Mouse (Mus musculus) liver, embryonic 13.5 days (tissue): Measurements from ENCODE around the gene Fes. TPM values are rescaled to one million over a fixed set of nuclear protein-coding genes. Genes with fewer than 3 reads are reported as not detected.

Source experiments
- ATAC-seq: fragments of 200-750 bp; cut with Nextera tagmentation; 2 replicates; pipeline ENCODE4 v1.8.0; 2017; ENCODE audit warnings: low read depth, mild to moderate bottlenecking, moderate number of reproducible peaks, moderate library complexity
- DNase-seq: peaks from one replicate; pipeline ENCODE4 v3.0.0; 2022
- H3K27ac ChIP-seq: fragments of 300-500 bp; sonication (generic); 2 replicates; pipeline ENCODE4 v1.5.1; 2015; ENCODE audit warnings: moderate library complexity, mild to moderate bottlenecking, inconsistent platforms
- H3K27me3 ChIP-seq: fragments of 300-500 bp; sonication (generic); 2 replicates; pipeline ENCODE4 v1.6.1; 2015; ENCODE audit warnings: mild to moderate bottlenecking, inconsistent platforms
- H3K36me3 ChIP-seq: fragments of 300-500 bp; sonication (generic); 2 replicates; pipeline ENCODE4 v1.6.1; 2015; ENCODE audit warnings: mild to moderate bottlenecking, inconsistent platforms
- H3K4me1 ChIP-seq: fragments of 300-500 bp; sonication (generic); replicated peaks from 2 replicates; pipeline ENCODE4 v1.6.1; 2015; ENCODE audit warnings: inconsistent platforms
- H3K4me2 ChIP-seq: fragments of 300-500 bp; sonication (generic); 2 replicates; pipeline ENCODE4 v1.6.1; 2015; ENCODE audit warnings: inconsistent platforms, mild to moderate bottlenecking, moderate library complexity
- H3K4me3 ChIP-seq: fragments of 300-500 bp; sonication (generic); replicated peaks from 2 replicates; pipeline ENCODE4 v1.5.1; 2015; ENCODE audit warnings: mild to moderate bottlenecking, inconsistent platforms
- H3K9ac ChIP-seq: fragments of 300-500 bp; sonication (generic); 2 replicates; pipeline ENCODE4 v1.6.1; 2015; ENCODE audit warnings: mild to moderate bottlenecking, inconsistent platforms
- H3K9me3 ChIP-seq: fragments of 300-500 bp; sonication (generic); replicated peaks from 2 replicates; pipeline ENCODE4 v1.6.1; 2016; ENCODE audit warnings: inconsistent platforms
- WGBS: fragments of 180-500 bp; shearing (Covaris S2); methylation state at CpG from one replicate; pipeline ENCODE4 v1.1.7; 2015; ENCODE audit not compliant: insufficient replicate concordance; 5-methylcytosine and 5-hydroxymethylcytosine counted together
- polyA plus RNA-seq: library from polyadenylated mRNA; unstranded; fragments of >200 nt; fragmentation: Nextera tagmentation; extraction: Ambion mirVana; gene quantifications from 2 replicates; pipeline ENCODE4 v1.2.1, GENCODE M21; 2015

Fes gene
- polyA plus RNA-seq, 1 experiment from 2014 or later: 10.6 TPM

- ATAC-seq (no peak), DNase-seq (no peak)
- Histone ChIP-seq H3K9ac (no peak overlapping the region), H3K27me3 (peaks cover 39% of the 10 kb centered on the region), H3K36me3 (peaks cover 4% of the 10 kb centered on the region; the same call in 1 of the 2 replicates), H3K9me3 (no peaks in the 10 kb centered on the region), H3K27ac (no peak overlapping the region), H3K4me2 (no peak overlapping the region), H3K4me3 (no peak overlapping the region), H3K4me1 (peaks cover 39% of the 10 kb centered on the region)
- 69% methylated on average over 12 of the region's 12 CpGs for WGBS
Observed at GRCm38 (mm10) chr7:80373850-80374249, 13.9 kb downstream of the Fes start.

GRCm38 (mm10) chr7:80373352-80373751, 14.4 kb downstream of the Fes start:
- Histone ChIP-seq H3K4me3 (no peak overlapping the region), H3K4me1 (peaks cover 42% of the 10 kb centered on the region), H3K9ac (no peak overlapping the region), H3K36me3 (no peaks in the 10 kb centered on the region), H3K27me3 (peaks cover 39% of the 10 kb centered on the region), H3K4me2 (no peak overlapping the region), H3K27ac (no peak overlapping the region), H3K9me3 (no peaks in the 10 kb centered on the region)
- ATAC-seq (no peak), DNase-seq (no peak)
- 64% methylated on average over 4 of the region's 4 CpGs for WGBS

GRCm38 (mm10) chr7:80372667-80373066, 15.1 kb downstream of the Fes start:
- DNase-seq: no peak
- ATAC-seq: no peak
- Histone ChIP-seq H3K4me1 (peaks cover 41% of the 10 kb centered on the region), H3K27me3 (peaks cover 39% of the 10 kb centered on the region), H3K9me3 (no peaks in the 10 kb centered on the region), H3K27ac (no peak overlapping the region), H3K4me3 (no peak overlapping the region), H3K36me3 (0 out of 2 replicates have a peak, but pooled peaks cover 2% of the 10 kb centered on the region), H3K4me2 (no peak overlapping the region), H3K9ac (no peak overlapping the region)
- 43% methylated on average over 2 of the region's 2 CpGs for WGBS

- Histone ChIP-seq H3K9ac (no peak overlapping the region), H3K9me3 (no peaks in the 10 kb centered on the region), H3K4me1 (peaks cover 39% of the 10 kb centered on the region), H3K36me3 (peaks cover 7% of the 10 kb centered on the region; the same call in 1 of the 2 replicates), H3K27ac (no peak overlapping the region), H3K27me3 (peaks cover 39% of the 10 kb centered on the region), H3K4me3 (no peak overlapping the region), H3K4me2 (0 out of 2 replicates have a peak overlapping the region, but pooled peaks have one; percentile 94)
- 56% methylated on average over 3 of the region's 3 CpGs for WGBS
- DNase-seq (no peak), ATAC-seq (no peak)
Observed at GRCm38 (mm10) chr7:80372166-80372565, 15.6 kb downstream of the Fes start.

- Histone ChIP-seq H3K9me3 (no peaks in the 10 kb centered on the region), H3K9ac (peak within 1 kb of the TSS; percentile 76), H3K36me3 (peaks cover 14% of the 10 kb centered on the region), H3K4me3 (peak within 1 kb of the TSS; percentile 73), H3K4me2 (peak within 1 kb of the TSS; percentile 94), H3K27me3 (peaks cover 39% of the 10 kb centered on the region), H3K4me1 (peaks cover 39% of the 10 kb centered on the region), H3K27ac (peak within 1 kb of the TSS; percentile 19)
- ATAC-seq (peak; percentile 62), DNase-seq (peak; percentile 42)
- under 1% methylated on average over 85 of the region's 86 CpGs for WGBS
Observed at GRCm38 (mm10) chr7:80371041-80371751, 16.6 kb downstream of the Fes start, which contains the start of gene Man2a2. TSS of gene Man2a2 (minus strand) at chr7:80371375.

- H3K36me3 ChIP-seq: peaks cover 14% of the 10 kb centered on the region
Observed at GRCm38 (mm10) chr7:80370649-80371040, 17.1 kb downstream of the Fes start.

GRCm38 (mm10) chr7:80369967-80370431, 17.7 kb downstream of the Fes start:
- ATAC-seq: no peak
- H3K9me3 ChIP-seq: no peaks in the 10 kb centered on the region
- H3K9ac ChIP-seq: peak overlapping the region; percentile 76
- peaks cover 39% of the 10 kb centered on the region for H3K27me3 ChIP-seq
- 41% methylated on average over 4 of the region's 4 CpGs for WGBS
- H3K27ac ChIP-seq: peak overlapping the region; percentile 19; the same call in 1 of the 2 replicates
- peak overlapping the region; percentile 94 for H3K4me2 ChIP-seq
- DNase-seq: no peak
- H3K4me3 ChIP-seq: peak overlapping the region; percentile 73
- peaks cover 34% of the 10 kb centered on the region for H3K4me1 ChIP-seq
- peaks cover 14% of the 10 kb centered on the region for H3K36me3 ChIP-seq

More at GRCm38 (mm10) chr7:80370649-80371040, 17.1 kb downstream of the Fes start:
- 1% methylated on average over 27 of the region's 31 CpGs for WGBS
- Histone ChIP-seq H3K4me3 (peak overlapping the region; percentile 73), H3K4me1 (peaks cover 39% of the 10 kb centered on the region), H3K9ac (peak overlapping the region; percentile 76), H3K27me3 (peaks cover 39% of the 10 kb centered on the region), H3K27ac (peak overlapping the region; percentile 19), H3K9me3 (no peaks in the 10 kb centered on the region), H3K4me2 (peak overlapping the region; percentile 94)
- DNase-seq (peak; percentile 43), ATAC-seq (peak; percentile 42)

GRCm38 (mm10) chr7:80369461-80369860, 18.3 kb downstream of the Fes start:
- H3K36me3 ChIP-seq: peaks cover 14% of the 10 kb centered on the region
- H3K27me3 ChIP-seq: peaks cover 39% of the 10 kb centered on the region
- DNase-seq (no peak), ATAC-seq (no peak)
- H3K4me3 ChIP-seq: no peak overlapping the region
- H3K4me1 ChIP-seq: peaks cover 33% of the 10 kb centered on the region
- H3K9ac ChIP-seq: no peak overlapping the region
- WGBS: 61% methylated on average over 5 of the region's 5 CpGs
- H3K27ac ChIP-seq: peak overlapping the region; percentile 20; the same call in 1 of the 2 replicates
- H3K9me3 ChIP-seq: no peaks in the 10 kb centered on the region
- peak overlapping the region; percentile 94 for H3K4me2 ChIP-seq

- Histone ChIP-seq H3K36me3 (peaks cover 20% of the 10 kb centered on the region), H3K4me3 (no peak overlapping the region), H3K9me3 (no peaks in the 10 kb centered on the region), H3K9ac (no peak overlapping the region), H3K4me2 (peak overlapping the region; percentile 94), H3K4me1 (peaks cover 33% of the 10 kb centered on the region), H3K27me3 (peaks cover 39% of the 10 kb centered on the region), H3K27ac (0 out of 2 replicates have a peak overlapping the region, but pooled peaks have one; percentile 20)
- ATAC-seq (no peak), DNase-seq (no peak)
- 64% methylated on average over 20 of the region's 20 CpGs for WGBS
Observed at GRCm38 (mm10) chr7:80368635-80369421, 18.9 kb downstream of the Fes start.

- H3K27ac ChIP-seq: no peak overlapping the region
- ATAC-seq (no peak), DNase-seq (no peak)
- no peaks in the 10 kb centered on the region for H3K9me3 ChIP-seq
- no peak overlapping the region for H3K4me2 ChIP-seq
- 73% methylated on average over 9 of the region's 9 CpGs for WGBS
- H3K36me3 ChIP-seq: peaks cover 28% of the 10 kb centered on the region
- no peak overlapping the region for H3K9ac ChIP-seq
- H3K4me1 ChIP-seq: peaks cover 33% of the 10 kb centered on the region
- H3K27me3 ChIP-seq: peaks cover 39% of the 10 kb centered on the region
- H3K4me3 ChIP-seq: no peak overlapping the region
Observed at GRCm38 (mm10) chr7:80368009-80368408, 19.7 kb downstream of the Fes start.

- Histone ChIP-seq H3K4me3 (no peak overlapping the region), H3K9ac (no peak overlapping the region), H3K4me2 (no peak overlapping the region), H3K27me3 (peaks cover 32% of the 10 kb centered on the region), H3K36me3 (peaks cover 34% of the 10 kb centered on the region), H3K27ac (no peak overlapping the region), H3K9me3 (no peaks in the 10 kb centered on the region), H3K4me1 (peaks cover 32% of the 10 kb centered on the region)
- no peak for ATAC-seq
- DNase-seq: no peak
- WGBS: 91% methylated on average over 7 of the region's 7 CpGs
Observed at GRCm38 (mm10) chr7:80367232-80367631, 20.5 kb downstream of the Fes start.
